Mouse (Mus musculus): ENCODE data around the gene Osbpl6.
A peak's percentile ranks its signal among the peaks of the same experiment; 100 is the strongest.

DNA sequence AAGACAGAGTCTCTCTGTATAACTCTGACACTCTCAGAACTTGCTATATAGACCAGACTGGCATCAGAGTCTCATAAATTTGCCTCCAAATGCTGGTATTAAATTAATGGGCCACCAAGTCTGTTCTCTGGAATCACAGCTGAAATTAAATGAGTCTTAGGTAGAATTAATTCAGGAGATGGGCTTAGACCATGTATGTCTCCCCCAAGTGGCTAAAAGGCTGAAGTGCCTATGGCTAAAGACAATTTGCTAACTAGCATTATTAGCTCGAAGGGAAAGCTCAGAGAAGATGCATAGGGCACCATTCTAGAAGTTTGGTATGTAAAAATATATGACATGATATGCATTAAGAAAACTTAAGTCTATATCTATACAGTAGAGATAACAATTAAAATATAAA, 211.8 kb downstream of the Osbpl6 start:
- peak; percentile 51; the same call in 1 of the 2 replicates for TF ChIP-seq CTCF (IDR thresholded peaks at IDR 0.05; ENCODE audit: extremely low read depth, insufficient read depth, low read length)
- TF ChIP-seq POLR2A (IDR thresholded peaks at IDR 0.05; ENCODE audit: extremely low read depth, insufficient read depth, low read length): no peak

All from cortical plate, adult 2 months (tissue).